Mouse (Mus musculus) liver, embryonic 15.5 days (tissue): ENCODE results near the gene Swt1. TPM values are rescaled to one million over a fixed set of nuclear protein-coding genes. Genes with fewer than 3 reads are reported as not detected.
"Not testable (repeated sequence)": the region's sequence is repeated elsewhere in the genome, so short reads cannot be mapped to it uniquely, and the experiment has no call there.

Experiments
- ATAC-seq: fragments of 200-750 bp; cut with Nextera tagmentation; 2 replicates; pipeline ENCODE4 v1.8.0; 2017; ENCODE audit warnings: moderate number of reproducible peaks, mild to moderate bottlenecking, moderate library complexity; ENCODE audit not compliant: insufficient read depth
- H3K27ac ChIP-seq: fragments of 300-500 bp; sonication (generic); replicated peaks from 2 replicates; pipeline ENCODE4 v1.5.1; 2015; ENCODE audit warnings: mild to moderate bottlenecking, inconsistent platforms
- H3K27me3 ChIP-seq: fragments of 300-500 bp; sonication (generic); 2 replicates; pipeline ENCODE4 v1.6.1; 2015; ENCODE audit warnings: mild to moderate bottlenecking, inconsistent platforms
- H3K36me3 ChIP-seq: fragments of 300-500 bp; sonication (generic); replicated peaks from 2 replicates; pipeline ENCODE4 v1.6.1; 2015; ENCODE audit warnings: moderate library complexity, mild to moderate bottlenecking, inconsistent platforms
- H3K4me1 ChIP-seq: fragments of 300-500 bp; sonication (generic); replicated peaks from 2 replicates; pipeline ENCODE4 v1.6.1; 2015; ENCODE audit warnings: inconsistent platforms
- H3K4me2 ChIP-seq: fragments of 300-500 bp; sonication (generic); 2 replicates; pipeline ENCODE4 v1.6.1; 2015; ENCODE audit warnings: moderate library complexity, mild to moderate bottlenecking, inconsistent platforms
- H3K4me3 ChIP-seq: fragments of 300-500 bp; sonication (generic); replicated peaks from 2 replicates; pipeline ENCODE4 v1.5.1; 2015; ENCODE audit warnings: mild to moderate bottlenecking, inconsistent platforms
- H3K9ac ChIP-seq: fragments of 300-500 bp; sonication (generic); 2 replicates; pipeline ENCODE4 v1.6.1; 2015; ENCODE audit warnings: moderate library complexity, mild to moderate bottlenecking, inconsistent platforms
- H3K9me3 ChIP-seq: fragments of 300-500 bp; sonication (generic); replicated peaks from 2 replicates; pipeline ENCODE4 v1.6.1; 2016; ENCODE audit warnings: inconsistent platforms
- WGBS: fragments of 180-500 bp; shearing (Covaris S2); methylation state at CpG from one replicate; pipeline ENCODE4 v1.1.7; 2015; ENCODE audit warnings: mixed read lengths; ENCODE audit not compliant: insufficient replicate concordance; 5-methylcytosine and 5-hydroxymethylcytosine counted together
- polyA plus RNA-seq: library from polyadenylated mRNA; unstranded; fragments of >200 nt; fragmentation: Nextera tagmentation; extraction: Ambion mirVana; gene quantifications from 2 replicates; pipeline ENCODE4 v1.2.1, GENCODE M21; 2015

Gene Swt1
- polyA plus RNA-seq, 1 experiment from 2014 or later, result 15.4 TPM

- no peak for ATAC-seq
- WGBS, result 83% methylated on average over 5 of the region's 5 CpGs
- Histone ChIP-seq H3K9ac (no peak overlapping the region), H3K27ac (no peak overlapping the region), H3K27me3 (no peaks in the 10 kb centered on the region), H3K4me1 (no peaks in the 10 kb centered on the region), H3K4me2 (no peak overlapping the region), H3K9me3 (no peaks in the 10 kb centered on the region), H3K4me3 (no peak overlapping the region), H3K36me3 (peaks cover 78% of the 10 kb centered on the region)
Measured at GRCm38 (mm10) chr1:151367721-151368324, 60.4 kb downstream of the Swt1 start.

DNA sequence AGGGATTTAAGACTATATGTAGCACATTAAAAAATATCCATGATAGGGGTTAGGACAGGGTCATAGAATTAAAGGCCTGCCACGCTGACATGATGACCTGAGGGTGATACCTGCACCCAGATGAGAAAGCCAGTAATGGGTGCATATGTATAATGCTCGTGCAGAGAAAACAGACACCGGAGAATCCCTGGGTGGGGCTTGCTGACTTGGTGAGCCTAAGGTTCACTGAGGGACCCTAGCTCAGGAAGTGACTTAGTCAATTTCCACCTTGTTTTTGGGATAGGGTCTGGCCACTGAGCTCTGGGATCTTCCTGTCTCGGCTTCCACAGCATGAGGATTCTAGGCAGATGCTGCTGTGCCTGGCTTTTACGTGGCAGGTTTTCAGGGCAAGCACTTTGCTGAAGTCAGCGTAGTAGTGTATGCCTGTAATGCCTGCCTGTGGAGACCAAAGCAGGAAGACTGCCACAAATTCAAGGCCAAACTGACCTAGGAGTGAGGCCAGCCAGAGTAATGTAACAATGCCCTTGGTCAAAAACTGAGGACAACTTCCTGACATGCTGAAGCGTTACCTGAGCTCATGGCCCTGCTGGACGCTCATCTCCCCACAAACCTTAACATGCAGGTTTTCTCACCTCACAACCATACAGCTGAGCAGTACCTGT lies 61.2 kb downstream of the Swt1 start:
- no peak for ATAC-seq
- Histone ChIP-seq H3K27me3 (no peaks in the 10 kb centered on the region), H3K4me1 (no peaks in the 10 kb centered on the region), H3K4me3 (no peak overlapping the region), H3K9me3 (no peaks in the 10 kb centered on the region), H3K4me2 (no peak overlapping the region), H3K27ac (no peak overlapping the region), H3K36me3 (peaks cover 85% of the 10 kb centered on the region), H3K9ac (no peak overlapping the region)
- 80% methylated on average over 8 of the region's 8 CpGs for WGBS

DNA sequence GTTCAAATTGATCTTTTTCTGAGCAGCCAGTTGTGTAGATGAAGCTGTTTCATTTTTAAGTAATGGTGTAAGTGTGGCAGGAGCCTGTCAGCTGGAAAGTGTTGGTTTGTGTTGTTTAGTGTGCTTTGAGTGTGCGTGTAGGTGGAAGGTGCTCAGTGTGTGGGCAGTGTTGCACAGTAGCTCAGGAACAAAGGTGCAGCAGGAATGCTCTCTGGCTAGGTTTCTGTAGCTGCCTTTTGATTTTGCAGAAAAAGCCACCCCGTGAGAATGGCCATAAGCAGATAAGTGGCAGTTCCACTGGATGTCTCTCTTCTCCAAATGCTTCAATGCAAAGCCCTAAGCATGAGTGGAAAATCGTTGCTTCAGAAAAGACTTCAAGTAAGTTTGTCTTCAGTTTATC lies 68.9 kb downstream of the Swt1 start:
- peaks cover 94% of the 10 kb centered on the region for H3K36me3 ChIP-seq
- no peak overlapping the region for H3K4me2 ChIP-seq
- WGBS, result 86% methylated on average over 3 of the region's 3 CpGs

GRCm38 (mm10) chr1:151355994-151356393 lies 72.3 kb downstream of the Swt1 start:
- no peak overlapping the region for H3K4me3 ChIP-seq
- H3K9me3 ChIP-seq, result no peaks in the 10 kb centered on the region
- no peak overlapping the region for H3K9ac ChIP-seq
- peaks cover 96% of the 10 kb centered on the region for H3K36me3 ChIP-seq
- no peak overlapping the region for H3K27ac ChIP-seq
- H3K4me2 ChIP-seq, result no peak overlapping the region
- peak; percentile 70 for ATAC-seq
- no peaks in the 10 kb centered on the region for H3K4me1 ChIP-seq
- H3K27me3 ChIP-seq, result no peaks in the 10 kb centered on the region
- WGBS, result 81% methylated on average over 5 of the region's 5 CpGs

More for the DNA sequence above, 68.9 kb downstream of the Swt1 start:
- Histone ChIP-seq H3K4me3 (no peak overlapping the region), H3K9ac (no peak overlapping the region), H3K9me3 (no peaks in the 10 kb centered on the region), H3K4me1 (no peaks in the 10 kb centered on the region), H3K27me3 (no peaks in the 10 kb centered on the region), H3K27ac (no peak overlapping the region)
- ATAC-seq, result no peak

GRCm38 (mm10) chr1:151352911-151353310 lies 75.3 kb downstream of the Swt1 start:
- Histone ChIP-seq H3K4me3 (no peak overlapping the region), H3K27ac (no peak overlapping the region), H3K4me1 (peaks cover 10% of the 10 kb centered on the region), H3K36me3 (peaks cover 85% of the 10 kb centered on the region), H3K9ac (no peak overlapping the region), H3K9me3 (no peaks in the 10 kb centered on the region), H3K4me2 (no peak overlapping the region), H3K27me3 (no peaks in the 10 kb centered on the region)
- WGBS, result 79% methylated on average over 2 of the region's 2 CpGs
- ATAC-seq, result no peak

GRCm38 (mm10) chr1:151348293-151348692 lies 80.0 kb downstream of the Swt1 start:
- not testable (repeated sequence) for H3K4me2 ChIP-seq, H3K27ac ChIP-seq, H3K4me3 ChIP-seq, ATAC-seq, H3K27me3 ChIP-seq, H3K9ac ChIP-seq, H3K9me3 ChIP-seq
- Histone ChIP-seq H3K4me1 (peaks cover 36% of the 10 kb centered on the region), H3K36me3 (peaks cover 43% of the 10 kb centered on the region)
- 69% methylated on average over 4 of the region's 4 CpGs for WGBS

DNA sequence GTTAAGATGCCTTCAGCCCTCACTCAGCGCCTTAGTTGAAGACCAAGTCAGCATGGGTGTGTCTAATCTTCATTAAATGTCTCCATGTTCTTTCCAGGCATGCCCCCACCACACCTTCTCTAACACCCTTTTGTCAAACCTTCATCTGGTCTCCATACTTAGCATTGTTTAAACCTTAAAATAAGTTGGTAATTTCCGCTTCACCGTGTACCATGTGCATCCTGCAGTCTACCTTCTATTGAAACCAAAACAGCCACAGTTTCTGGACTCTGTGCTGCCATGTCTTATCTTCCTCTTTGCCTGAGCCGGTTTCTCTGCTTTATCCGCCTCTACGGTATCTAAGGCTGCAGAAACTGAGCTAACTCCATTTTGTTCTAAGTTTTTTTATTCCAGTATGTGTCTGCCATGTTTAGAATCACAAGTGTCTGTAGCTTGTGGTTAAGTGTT lies 81.6 kb downstream of the Swt1 start:
- H3K27me3 ChIP-seq, result no peaks in the 10 kb centered on the region
- ATAC-seq, result peak; percentile 23; the same call in 1 of the 2 replicates
- peak overlapping the region; percentile 87 for H3K27ac ChIP-seq
- 7% methylated on average over 6 of the region's 6 CpGs for WGBS
- H3K4me3 ChIP-seq, result peak overlapping the region; percentile 84
- H3K9me3 ChIP-seq, result no peaks in the 10 kb centered on the region
- peak overlapping the region; percentile 99 for H3K4me2 ChIP-seq
- H3K4me1 ChIP-seq, result peaks cover 49% of the 10 kb centered on the region
- H3K9ac ChIP-seq, result peak overlapping the region; percentile 22
- peaks cover 27% of the 10 kb centered on the region for H3K36me3 ChIP-seq

DNA sequence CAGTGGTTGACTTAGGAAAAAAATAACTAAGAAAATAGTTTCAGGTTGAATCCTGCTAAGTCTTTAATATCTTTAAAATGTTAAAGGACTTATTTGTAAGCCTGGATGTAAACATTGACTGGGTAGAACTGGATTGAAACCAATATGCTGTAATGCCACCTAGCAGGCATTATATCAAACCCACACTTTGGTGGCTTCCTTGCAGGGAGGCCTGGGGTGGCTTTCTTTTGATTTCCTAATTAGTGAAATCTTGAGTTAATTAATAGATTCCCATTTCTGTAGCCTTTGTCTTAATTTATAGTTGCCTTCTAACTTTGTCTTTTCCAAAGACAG lies 82.4 kb downstream of the Swt1 start:
- peak overlapping the region; percentile 84 for H3K4me3 ChIP-seq
- H3K27me3 ChIP-seq, result no peaks in the 10 kb centered on the region
- peak overlapping the region; percentile 87 for H3K27ac ChIP-seq
- ATAC-seq, result no peak
- peaks cover 49% of the 10 kb centered on the region for H3K4me1 ChIP-seq
- H3K36me3 ChIP-seq, result peaks cover 19% of the 10 kb centered on the region
- H3K9me3 ChIP-seq, result no peaks in the 10 kb centered on the region
- peak overlapping the region; percentile 99 for H3K4me2 ChIP-seq
- peak overlapping the region; percentile 79; the same call in 1 of the 2 replicates for H3K9ac ChIP-seq

GRCm38 (mm10) chr1:151345109-151345862 lies 83.0 kb downstream of the Swt1 start:
- peaks cover 14% of the 10 kb centered on the region for H3K36me3 ChIP-seq
- ATAC-seq, result peak; percentile 74
- H3K9me3 ChIP-seq, result no peaks in the 10 kb centered on the region
- H3K4me1 ChIP-seq, result peaks cover 53% of the 10 kb centered on the region
- H3K4me2 ChIP-seq, result peak overlapping the region; percentile 99
- peak overlapping the region; percentile 79 for H3K9ac ChIP-seq
- under 1% methylated on average over 55 of the region's 55 CpGs for WGBS
- peak overlapping the region; percentile 87 for H3K27ac ChIP-seq
- no peaks in the 10 kb centered on the region for H3K27me3 ChIP-seq
- peak overlapping the region; percentile 84 for H3K4me3 ChIP-seq

GRCm38 (mm10) chr1:151344283-151345108 lies 83.8 kb downstream of the Swt1 start, which contains the start of gene Ivns1abp:
Ivns1abp (plus strand) TSS chr1:151344477.
- Histone ChIP-seq H3K9ac (peak within 1 kb of the TSS; percentile 79), H3K36me3 (peaks cover 7% of the 10 kb centered on the region), H3K4me3 (peak within 1 kb of the TSS; percentile 84), H3K4me1 (peaks cover 59% of the 10 kb centered on the region), H3K27me3 (no peaks in the 10 kb centered on the region), H3K4me2 (peak within 1 kb of the TSS; percentile 99), H3K27ac (peak within 1 kb of the TSS; percentile 87), H3K9me3 (no peaks in the 10 kb centered on the region)
- WGBS, result under 1% methylated on average over 102 of the region's 104 CpGs
- ATAC-seq, result peak; percentile 84
